Mouse (Mus musculus) neutrophil, adult 5-6 weeks (primary cell): Measurements from ENCODE around the gene Znrd1as. TPM values are rescaled to one million over a fixed set of nuclear protein-coding genes. Genes with fewer than 3 reads are reported as not detected.

Experiments used
- ATAC-seq: fragments of 151-379, 151-347 bp; 2 replicates; pipeline ENCODE4 v1.8.0; 2017; ENCODE audit warnings: mild to moderate bottlenecking, moderate TSS enrichment; ENCODE audit not compliant: insufficient number of reproducible peaks, poor library complexity, low FRiP score, severe bottlenecking; ENCODE audit errors: extremely low read depth
- total RNA-seq: library from RNA; stranded (forward); fragments of 200-1000 nt; gene quantifications from 2 replicates; pipeline ENCODE4 v1.2.3, GENCODE M21; 2017

Gene Znrd1as
- total RNA-seq, 1 experiment from 2014 or later, result 6.1 TPM

DNA sequence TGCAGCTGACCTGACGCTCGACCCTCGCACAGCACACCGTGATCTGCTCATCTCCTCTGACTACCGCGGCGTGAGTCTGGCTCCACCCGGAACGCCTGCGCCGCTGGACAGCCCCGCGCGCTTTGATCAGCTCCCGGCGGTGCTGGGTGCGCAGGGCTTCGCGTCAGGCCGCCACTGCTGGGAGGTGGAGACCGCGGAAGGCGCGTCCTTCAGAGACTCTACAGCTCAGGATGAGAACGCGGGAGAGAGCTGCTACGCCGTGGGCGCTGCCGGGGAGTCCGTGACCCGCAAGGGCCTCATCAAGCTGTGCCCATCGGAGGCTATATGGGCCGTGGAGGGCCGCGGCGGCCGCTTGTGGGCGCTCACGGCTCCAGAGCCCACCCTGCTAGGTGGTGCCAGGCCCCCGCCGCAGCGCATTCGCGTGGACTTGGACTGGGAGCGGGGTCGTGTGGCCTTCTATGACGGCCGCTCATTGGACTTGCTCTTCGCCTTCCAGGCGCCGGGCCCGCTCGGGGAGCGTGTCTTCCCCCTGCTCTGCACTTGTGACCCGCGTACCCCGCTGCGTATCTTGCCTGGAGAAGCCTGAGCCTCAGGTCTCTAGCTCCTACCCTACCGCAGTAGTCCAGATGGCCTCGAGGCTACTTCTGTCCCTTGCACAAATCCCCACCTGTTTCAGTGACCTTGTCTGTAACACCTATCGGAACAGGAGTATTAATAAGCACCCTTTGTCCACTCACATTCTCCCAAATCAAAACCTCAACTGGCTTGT lies 11.2 kb upstream of the Znrd1as start:
- ATAC-seq, result no peak

- no peak for ATAC-seq
Observed at GRCm38 (mm10) chr17:36948286-36948685, 10.1 kb upstream of the Znrd1as start.

GRCm38 (mm10) chr17:36949265-36949664 lies 9.1 kb upstream of the Znrd1as start:
- ATAC-seq, result no peak

DNA sequence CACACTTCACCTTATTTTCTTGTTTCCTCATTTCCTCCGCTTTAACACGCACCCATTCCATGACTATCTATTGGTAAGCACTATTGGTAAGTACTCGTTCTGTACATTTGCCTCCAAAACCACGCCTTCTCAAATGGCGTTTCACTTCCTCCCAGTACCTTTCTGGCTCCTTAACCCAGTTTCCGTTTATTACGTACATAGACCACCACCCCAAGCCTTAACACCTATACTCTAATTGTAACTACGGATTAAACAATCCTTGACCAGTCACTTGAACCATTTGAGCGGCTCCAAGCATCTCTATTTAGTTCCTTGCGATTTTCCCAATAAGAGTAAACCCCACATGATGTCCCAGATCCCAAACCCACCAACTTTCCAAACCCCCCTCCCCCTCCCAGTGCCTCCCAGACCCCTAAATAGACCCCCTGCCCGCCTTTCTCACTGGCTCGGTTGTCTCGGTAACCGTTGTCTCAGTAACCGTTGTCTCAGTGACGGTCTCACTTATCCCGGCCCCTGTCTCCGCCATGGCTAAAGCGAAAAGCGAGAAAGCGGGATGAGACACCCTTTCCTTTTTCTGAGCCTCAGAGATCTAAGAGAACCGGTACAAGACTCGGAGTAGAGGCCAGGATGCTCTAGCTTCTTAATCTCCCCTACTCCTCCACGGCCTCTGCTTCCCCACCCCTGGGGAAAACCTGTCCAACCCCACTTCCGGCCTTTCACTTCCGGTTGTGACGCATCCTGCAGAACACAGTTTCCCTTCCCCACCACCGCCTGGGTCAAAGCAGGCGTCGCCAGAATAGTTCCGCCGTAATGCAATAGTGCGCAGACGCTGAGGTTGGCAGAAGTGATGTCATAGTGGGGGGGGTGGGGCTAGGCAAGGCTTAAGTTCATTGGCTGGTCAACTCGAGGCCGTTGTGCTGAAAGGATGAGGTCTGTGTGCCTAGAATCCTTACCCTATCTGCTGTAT lies 7.1 kb upstream of the Znrd1as start, which contains the start of gene Ppp1r11:
Ppp1r11 (minus strand) TSS at position 761 of the 967 bp plus-strand sequence.
- ATAC-seq, result peak; percentile 94

DNA sequence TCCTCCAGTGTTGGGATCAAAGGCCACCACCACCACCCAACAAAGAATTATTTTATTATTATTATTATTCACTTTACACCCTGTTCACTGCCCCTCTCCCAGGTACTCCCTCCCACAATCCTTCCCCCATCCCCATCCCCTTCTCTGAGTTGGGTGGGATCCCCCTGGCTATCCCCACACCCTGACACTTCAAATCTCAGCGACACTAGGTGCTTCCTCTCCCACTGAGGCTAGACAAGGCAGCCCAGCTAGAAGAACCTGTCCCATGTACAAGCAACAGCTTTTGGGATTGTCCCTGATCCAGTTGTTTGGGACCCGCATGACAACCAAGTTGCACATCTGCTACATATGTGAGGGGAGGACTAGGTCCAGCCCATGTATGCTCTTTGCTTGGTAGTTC lies 5.8 kb upstream of the Znrd1as start:
- ATAC-seq, result no peak

DNA sequence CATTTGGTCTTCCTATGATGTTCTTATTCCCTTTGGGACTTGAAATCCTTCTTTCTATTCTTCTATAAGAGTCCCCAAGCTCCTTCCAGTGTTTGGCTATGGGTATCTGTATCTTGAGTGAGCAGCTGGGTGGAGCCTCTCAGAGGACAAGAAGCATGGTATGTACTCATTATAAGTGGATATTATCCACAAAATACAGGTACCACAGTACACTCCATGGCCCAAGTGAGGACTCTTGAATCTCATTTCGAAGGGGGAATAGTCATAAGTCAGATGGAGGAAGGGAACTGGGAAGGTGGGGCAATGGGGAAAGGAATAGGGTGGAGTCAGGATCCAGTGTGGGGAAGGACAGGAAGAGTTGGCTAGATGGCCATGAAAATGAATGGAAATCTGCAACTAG lies 5.3 kb upstream of the Znrd1as start:
- no peak for ATAC-seq

DNA sequence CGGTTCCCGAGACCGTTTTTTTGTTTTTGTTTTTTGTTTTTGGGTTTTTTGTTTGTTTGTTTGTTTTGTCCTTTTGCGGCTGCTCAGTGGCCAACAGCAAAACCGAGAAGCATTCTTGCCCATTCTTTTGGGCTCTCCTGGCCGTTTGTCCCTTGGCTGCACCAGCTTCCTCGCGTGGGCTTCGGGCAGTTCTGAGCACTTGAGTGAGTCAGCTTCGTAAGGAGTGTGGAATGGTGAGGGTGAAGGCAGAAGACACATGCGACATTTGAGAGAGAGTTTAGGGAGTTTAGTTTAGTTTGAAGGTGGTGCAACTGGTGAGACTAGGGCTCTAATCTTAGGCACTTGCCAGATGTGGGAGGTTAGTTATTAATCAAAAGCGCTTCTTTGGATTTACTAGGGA lies 492 bp downstream of the Znrd1as start:
- ATAC-seq, result no peak

GRCm38 (mm10) chr17:36961125-36961524 lies 2.7 kb downstream of the Znrd1as start:
- no peak for ATAC-seq

GRCm38 (mm10) chr17:36966875-36967274 lies 8.5 kb downstream of the Znrd1as start:
- ATAC-seq, result no peak

DNA sequence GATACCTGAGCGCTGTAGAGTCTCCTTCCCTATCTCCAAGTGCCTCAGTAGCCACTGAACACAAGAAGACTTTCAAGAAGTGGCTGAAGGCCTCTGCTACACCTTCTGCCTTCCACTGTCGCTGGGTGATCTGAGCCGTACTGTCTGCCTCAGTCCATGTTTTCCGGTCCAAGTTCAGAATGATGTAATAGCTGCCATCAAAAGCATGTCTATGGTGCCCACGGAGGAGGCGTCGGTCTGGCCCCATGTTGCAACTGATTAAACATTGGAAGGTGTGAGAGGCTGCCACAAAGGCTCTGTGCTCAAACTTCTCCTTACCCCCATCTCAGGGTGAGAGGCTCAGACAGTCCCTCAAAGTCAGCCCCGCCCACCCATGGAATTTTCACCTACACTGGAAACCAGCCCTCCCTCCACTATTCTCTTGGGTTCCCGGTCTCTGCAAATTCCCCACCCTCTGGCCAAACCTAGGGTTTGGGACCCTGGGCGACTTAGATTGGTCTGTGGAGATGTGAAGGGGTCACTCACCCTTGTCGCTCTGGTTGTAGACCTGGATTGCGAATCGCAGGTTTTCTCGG lies 12.0 kb downstream of the Znrd1as start:
- no peak for ATAC-seq

GRCm38 (mm10) chr17:36971172-36971850 lies 12.9 kb downstream of the Znrd1as start:
- no peak for ATAC-seq

- ATAC-seq, result no peak
Observed at GRCm38 (mm10) chr17:36972791-36973190, 14.4 kb downstream of the Znrd1as start.

DNA sequence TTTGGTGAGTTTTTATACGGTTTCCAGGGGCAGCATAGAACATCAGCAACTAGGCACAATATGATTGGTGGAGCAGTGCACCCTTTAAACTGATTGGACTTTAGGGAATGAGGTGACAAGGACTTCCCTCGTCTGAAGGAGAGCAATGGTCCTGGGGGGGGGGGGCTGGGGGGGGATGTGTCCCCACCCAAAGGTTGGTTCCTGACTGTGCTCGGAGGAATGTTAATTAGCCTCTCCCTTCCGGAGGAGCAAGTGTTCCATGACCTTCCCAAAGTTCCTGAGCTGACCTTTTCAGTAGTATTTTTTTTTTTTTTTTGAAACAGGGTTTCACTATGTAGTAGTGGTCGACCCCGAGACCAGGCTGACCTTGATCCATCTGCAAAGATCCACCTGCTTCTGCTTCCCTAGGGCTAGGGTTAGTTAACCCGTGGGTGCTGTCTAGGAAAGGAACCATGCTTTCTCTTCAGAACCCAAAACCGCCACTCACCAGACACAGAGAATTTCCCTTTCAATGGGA lies 14.9 kb downstream of the Znrd1as start:
- ATAC-seq, result no peak

DNA sequence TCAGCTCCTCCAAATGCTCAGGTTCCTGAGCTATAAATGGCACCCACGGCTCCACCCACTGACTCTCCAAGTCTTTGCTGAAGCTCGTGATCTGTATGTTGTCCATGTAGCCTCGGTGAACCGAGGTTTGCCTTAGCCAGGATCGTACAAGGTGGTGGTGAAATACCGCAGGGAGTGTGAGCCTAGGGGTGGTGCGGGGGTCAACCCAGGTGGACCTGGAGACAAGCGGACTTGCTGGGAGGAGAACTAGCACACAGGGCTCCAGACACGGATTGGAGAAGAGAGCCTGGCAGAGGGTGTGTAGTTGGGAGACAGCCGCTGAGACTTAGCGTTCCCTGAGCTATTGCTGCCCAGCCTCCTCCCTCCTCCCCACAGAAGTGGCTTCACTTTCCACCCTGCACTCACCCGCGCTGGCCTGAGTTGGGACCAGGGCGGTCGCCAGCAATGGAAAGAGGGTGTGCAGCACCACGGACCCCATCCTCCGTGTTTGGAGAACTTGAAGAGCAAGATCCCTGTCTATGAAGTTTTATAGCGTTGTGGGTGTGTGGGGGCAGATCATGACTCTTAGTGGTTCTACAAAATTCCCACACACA lies 22.9 kb downstream of the Znrd1as start, which contains the start of gene 2410137M14Rik:
2410137M14Rik (minus strand) TSS at position 17 of the 593 bp plus-strand sequence.
- no peak for ATAC-seq

- ATAC-seq, result no peak
Observed at GRCm38 (mm10) chr17:36981845-36982244, 23.5 kb downstream of the Znrd1as start.

- no peak for ATAC-seq
Observed at GRCm38 (mm10) chr17:36982253-36983155, 24.1 kb downstream of the Znrd1as start.

- no peak for ATAC-seq
Observed at GRCm38 (mm10) chr17:36988475-36988874, 30.1 kb downstream of the Znrd1as start.
